Mouse (Mus musculus) neural tube, embryonic 12.5 days (tissue): Measurements from ENCODE around the gene Gm10251. TPM values are rescaled to one million over a fixed set of nuclear protein-coding genes. Genes with fewer than 3 reads are reported as not detected.
A peak's percentile ranks its signal among the peaks of the same experiment; 100 is the strongest.
"Not testable (repeated sequence)": the region's sequence is repeated elsewhere in the genome, so short reads cannot be mapped to it uniquely, and the experiment has no call there.

ENCODE experiments used
- ATAC-seq: fragments of 200-750 bp; cut with Nextera tagmentation; 2 replicates; pipeline ENCODE4 v1.8.0; 2017; ENCODE audit warnings: low read depth, mild to moderate bottlenecking, moderate TSS enrichment, moderate library complexity; ENCODE audit not compliant: low FRiP score
- H3K27ac ChIP-seq: fragments of 300-500 bp; sonication (generic); 2 replicates; pipeline ENCODE4 v1.5.1; 2016
- H3K27me3 ChIP-seq: fragments of 300-500 bp; sonication (generic); replicated peaks from 2 replicates; pipeline ENCODE4 v1.6.1; 2016; ENCODE audit warnings: mild to moderate bottlenecking
- H3K36me3 ChIP-seq: fragments of 300-500 bp; sonication (generic); 2 replicates; pipeline ENCODE4 v1.6.1; 2016; ENCODE audit warnings: mild to moderate bottlenecking
- H3K4me1 ChIP-seq: fragments of 300-500 bp; sonication (generic); 2 replicates; pipeline ENCODE4 v1.6.1; 2016
- H3K4me2 ChIP-seq: fragments of 300-500 bp; sonication (generic); replicated peaks from 2 replicates; pipeline ENCODE4 v1.6.1; 2016; ENCODE audit warnings: mild to moderate bottlenecking
- H3K4me3 ChIP-seq: fragments of 300-500 bp; sonication (generic); 2 replicates; pipeline ENCODE4 v1.5.1; 2016
- H3K9ac ChIP-seq: fragments of 300-500 bp; sonication (generic); 2 replicates; pipeline ENCODE4 v1.6.1; 2016; ENCODE audit warnings: mild to moderate bottlenecking
- H3K9me3 ChIP-seq: fragments of 300-500 bp; sonication (generic); 2 replicates; pipeline ENCODE4 v1.6.1; 2016; ENCODE audit warnings: mild to moderate bottlenecking
- WGBS: fragments of 180-500 bp; shearing (Covaris S2); methylation state at CpG from one replicate; pipeline ENCODE4 v1.1.7; 2016; 5-methylcytosine and 5-hydroxymethylcytosine counted together
- polyA plus RNA-seq: library from polyadenylated mRNA; unstranded; fragments of >200 nt; fragmentation: Nextera tagmentation; extraction: Ambion mirVana; gene quantifications from 2 replicates; pipeline ENCODE4 v1.2.1, GENCODE M21; 2016

Gene Gm10251
- 0.17 TPM in 1 of 2 replicates, not detected in the other for polyA plus RNA-seq

- H3K9me3 ChIP-seq, H3K36me3 ChIP-seq, H3K9ac ChIP-seq, H3K4me2 ChIP-seq, H3K27ac ChIP-seq, ATAC-seq, H3K4me1 ChIP-seq, H3K4me3 ChIP-seq, H3K27me3 ChIP-seq: not testable (repeated sequence)
- no CpG with 5 or more reads among the region's 1 CpGs for WGBS
Observed at GRCm38 (mm10) chr14:6684070-6684469, at the start of gene Gm10251. Gene Gm10251 (minus strand): TSS chr14:6684170.

- WGBS, result 79% methylated on average over 1 of the region's 2 CpGs
- not testable (repeated sequence) for H3K4me1 ChIP-seq, H3K9ac ChIP-seq, H3K4me2 ChIP-seq, ATAC-seq, H3K27me3 ChIP-seq, H3K27ac ChIP-seq, H3K4me3 ChIP-seq, H3K9me3 ChIP-seq, H3K36me3 ChIP-seq
Observed at GRCm38 (mm10) chr14:6720151-6720550, 36.2 kb upstream of the Gm10251 start, which contains the start of gene Gm8050. Gene Gm8050 (minus strand): TSS chr14:6720251.

GRCm38 (mm10) chr14:6622318-6622717, 61.7 kb downstream of the Gm10251 start, which contains the start of gene Gm3460:
Gene Gm3460 (minus strand): TSS chr14:6622418.
- not testable (repeated sequence) for H3K36me3 ChIP-seq, H3K9me3 ChIP-seq, H3K4me3 ChIP-seq, H3K9ac ChIP-seq, H3K27me3 ChIP-seq, H3K27ac ChIP-seq, H3K4me2 ChIP-seq, ATAC-seq, H3K4me1 ChIP-seq
- WGBS, result 72% methylated on average over 1 of the region's 2 CpGs

GRCm38 (mm10) chr14:6606436-6606835, 77.5 kb downstream of the Gm10251 start:
- H3K4me2 ChIP-seq, H3K4me3 ChIP-seq, H3K36me3 ChIP-seq, H3K4me1 ChIP-seq, ATAC-seq, H3K27ac ChIP-seq, H3K9ac ChIP-seq, H3K27me3 ChIP-seq, H3K9me3 ChIP-seq: not testable (repeated sequence)
- WGBS, result no CpG with 5 or more reads among the region's 1 CpGs

GRCm38 (mm10) chr14:6605004-6605403, 79.0 kb downstream of the Gm10251 start:
- not testable (repeated sequence) for ATAC-seq, H3K36me3 ChIP-seq, H3K27ac ChIP-seq, H3K4me1 ChIP-seq, H3K9me3 ChIP-seq, H3K27me3 ChIP-seq
- Histone ChIP-seq H3K4me3 (peak overlapping the region; percentile 24), H3K4me2 (peak overlapping the region; percentile 62), H3K9ac (peak overlapping the region; percentile 42; the same call in 1 of the 2 replicates)
- 5% methylated on average over 14 of the region's 20 CpGs for WGBS

- not testable (repeated sequence) for H3K27ac ChIP-seq, ATAC-seq, H3K9me3 ChIP-seq, H3K36me3 ChIP-seq, H3K4me1 ChIP-seq, H3K27me3 ChIP-seq
- Histone ChIP-seq H3K4me2 (peak overlapping the region; percentile 62), H3K4me3 (peak overlapping the region; percentile 24), H3K9ac (peak overlapping the region; percentile 42; the same call in 1 of the 2 replicates)
- WGBS, result 8% methylated on average over 19 of the region's 20 CpGs
Observed at GRCm38 (mm10) chr14:6604551-6604950, 79.4 kb downstream of the Gm10251 start.

GRCm38 (mm10) chr14:6590513-6590912, 93.5 kb downstream of the Gm10251 start, which contains the start of gene Gm3629:
Gene Gm3629 (minus strand): TSS chr14:6590613.
- not testable (repeated sequence) for H3K36me3 ChIP-seq, H3K4me3 ChIP-seq, H3K27me3 ChIP-seq, H3K4me2 ChIP-seq, H3K27ac ChIP-seq, H3K9me3 ChIP-seq, H3K4me1 ChIP-seq, H3K9ac ChIP-seq, ATAC-seq
- 43% methylated on average over 1 of the region's 2 CpGs for WGBS

Other genes with a start within 250 kb of the Gm10251 start
- not detected in 2 replicates for gene Gm3594, start 239.6 kb downstream of the Gm10251 start, polyA plus RNA-seq
- not detected in 2 replicates for gene Gm8356, start 146.9 kb downstream of the Gm10251 start, polyA plus RNA-seq
- 0.15 and 0.19 TPM in 2 replicates for gene Gm3629, start 93.6 kb downstream of the Gm10251 start, polyA plus RNA-seq
- gene Gm3460, start 61.8 kb downstream of the Gm10251 start, polyA plus RNA-seq, result not detected in 2 replicates
- not detected in 2 replicates for gene Gm8050, start 36.1 kb upstream of the Gm10251 start, polyA plus RNA-seq
- gene Gm3636, start 58.2 kb upstream of the Gm10251 start, polyA plus RNA-seq, result 9.1 and 9.6 TPM in 2 replicates
- gene Gm8362, start 90.2 kb upstream of the Gm10251 start, polyA plus RNA-seq, result not detected in 2 replicates
- gene Gm3642, start 156.1 kb upstream of the Gm10251 start, polyA plus RNA-seq, result not detected in 2 replicates
- 3.9 and 4.1 TPM in 2 replicates for gene Gm3667, start 205.8 kb upstream of the Gm10251 start, polyA plus RNA-seq